Mouse (Mus musculus): ENCODE measurements around the gene Olfr368. TPM values are rescaled to one million over a fixed set of nuclear protein-coding genes. Genes with fewer than 3 reads are reported as not detected.

Gene Olfr368
- polyA plus RNA-seq (2016; fragmentation: Nextera tagmentation; extraction: Ambion mirVana), result not detected in 2 replicates

DNA sequence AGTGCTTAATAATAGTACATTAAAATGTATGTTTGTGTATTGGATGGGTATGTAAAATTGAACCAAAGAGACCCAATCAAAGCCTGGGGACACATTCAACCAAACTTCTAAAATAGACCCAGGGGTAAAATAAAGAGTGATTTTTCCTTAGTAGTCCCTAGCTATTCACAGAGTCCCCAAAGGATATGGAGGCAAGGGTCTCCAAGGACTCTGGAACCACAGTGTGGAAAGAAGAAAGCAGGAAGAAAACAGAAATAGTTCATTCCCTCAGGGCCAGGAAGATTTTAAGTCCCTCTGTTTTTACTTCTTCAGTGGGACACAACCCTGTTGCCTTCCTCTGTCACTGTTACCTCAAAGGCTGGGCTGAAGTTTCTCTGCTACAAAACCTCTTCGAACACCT, at the start of gene Olfr368:
TSS of gene Olfr368 (plus strand) at position 301 of the 400 bp plus-strand sequence.
- ATAC-seq (ENCODE audit: low FRiP score, low read depth), result no peak
- H3K27me3 ChIP-seq, result no peaks in the 10 kb centered on the region
- no peaks in the 10 kb centered on the region for H3K9me3 ChIP-seq
- H3K4me2 ChIP-seq (replicated peaks), result no peak within 1 kb of the TSS
- no peaks in the 10 kb centered on the region for H3K36me3 ChIP-seq
- H3K4me3 ChIP-seq, result no peak within 1 kb of the TSS
- H3K4me1 ChIP-seq, result no peaks in the 10 kb centered on the region
- no peak within 1 kb of the TSS for H3K9ac ChIP-seq (replicated peaks)
- H3K27ac ChIP-seq (replicated peaks), result no peak within 1 kb of the TSS
- WGBS, result 85% methylated on average over 1 of the region's 1 CpGs

GRCm38 (mm10) chr2:37333321-37333720, 7.0 kb downstream of the Olfr368 start:
- Histone ChIP-seq H3K9me3 (no peaks in the 10 kb centered on the region), H3K4me3 (no peak overlapping the region), H3K36me3 (no peaks in the 10 kb centered on the region), H3K9ac (replicated peaks) (no peak overlapping the region), H3K4me1 (no peaks in the 10 kb centered on the region), H3K4me2 (replicated peaks) (no peak overlapping the region), H3K27ac (replicated peaks) (no peak overlapping the region), H3K27me3 (no peaks in the 10 kb centered on the region)
- 88% methylated on average over 2 of the region's 2 CpGs for WGBS
- ATAC-seq (ENCODE audit: low FRiP score, low read depth), result no peak

GRCm38 (mm10) chr2:37338497-37339187, 12.3 kb downstream of the Olfr368 start:
- Histone ChIP-seq H3K27ac (replicated peaks) (no peak overlapping the region), H3K9me3 (no peaks in the 10 kb centered on the region), H3K4me3 (no peak overlapping the region), H3K27me3 (no peaks in the 10 kb centered on the region), H3K9ac (replicated peaks) (no peak overlapping the region), H3K4me1 (no peaks in the 10 kb centered on the region), H3K4me2 (replicated peaks) (no peak overlapping the region), H3K36me3 (no peaks in the 10 kb centered on the region)
- 68% methylated on average over 10 of the region's 10 CpGs for WGBS
- ATAC-seq (ENCODE audit: low FRiP score, low read depth), result peak; percentile 44; the same call in 1 of the 2 replicates

GRCm38 (mm10) chr2:37351671-37352070, 25.4 kb downstream of the Olfr368 start:
- Histone ChIP-seq H3K27ac (replicated peaks) (no peak overlapping the region), H3K36me3 (peaks cover 67% of the 10 kb centered on the region), H3K4me3 (no peak overlapping the region), H3K9me3 (no peaks in the 10 kb centered on the region), H3K27me3 (no peaks in the 10 kb centered on the region), H3K9ac (replicated peaks) (no peak overlapping the region), H3K4me1 (no peaks in the 10 kb centered on the region), H3K4me2 (replicated peaks) (no peak overlapping the region)
- ATAC-seq (ENCODE audit: low FRiP score, low read depth), result no peak
- 96% methylated on average over 7 of the region's 7 CpGs for WGBS

GRCm38 (mm10) chr2:37355571-37355970, 29.3 kb downstream of the Olfr368 start:
- peaks cover 16% of the 10 kb centered on the region for H3K4me1 ChIP-seq
- no peaks in the 10 kb centered on the region for H3K27me3 ChIP-seq
- 94% methylated on average over 5 of the region's 5 CpGs for WGBS
- H3K4me2 ChIP-seq (replicated peaks), result no peak overlapping the region
- no peak for ATAC-seq (ENCODE audit: low FRiP score, low read depth)
- H3K36me3 ChIP-seq, result peaks cover 63% of the 10 kb centered on the region
- no peak overlapping the region for H3K4me3 ChIP-seq
- no peak overlapping the region for H3K9ac ChIP-seq (replicated peaks)
- H3K9me3 ChIP-seq, result no peaks in the 10 kb centered on the region
- H3K27ac ChIP-seq (replicated peaks), result no peak overlapping the region

- peak within 1 kb of the TSS; percentile 79 for H3K4me2 ChIP-seq (replicated peaks)
- H3K27ac ChIP-seq (replicated peaks), result peak within 1 kb of the TSS; percentile 94
- H3K9me3 ChIP-seq, result no peaks in the 10 kb centered on the region
- H3K27me3 ChIP-seq, result no peaks in the 10 kb centered on the region
- peak within 1 kb of the TSS; percentile 78 for H3K4me3 ChIP-seq
- H3K4me1 ChIP-seq, result peaks cover 16% of the 10 kb centered on the region
- under 1% methylated on average over 42 of the region's 42 CpGs for WGBS
- H3K9ac ChIP-seq (replicated peaks), result peak within 1 kb of the TSS; percentile 75
- ATAC-seq (ENCODE audit: low FRiP score, low read depth), result peak; percentile 99
- peaks cover 32% of the 10 kb centered on the region for H3K36me3 ChIP-seq
Measured at GRCm38 (mm10) chr2:37358633-37359540, 32.6 kb downstream of the Olfr368 start, which contains the start of gene Pdcl. Gene Pdcl, minus strand, starts transcription at chr2:37359332.

- 91% methylated on average over 2 of the region's 2 CpGs for WGBS
- Histone ChIP-seq H3K4me1 (peaks cover 16% of the 10 kb centered on the region), H3K4me2 (replicated peaks) (peak overlapping the region; percentile 79), H3K27me3 (no peaks in the 10 kb centered on the region), H3K9me3 (no peaks in the 10 kb centered on the region), H3K9ac (replicated peaks) (no peak overlapping the region), H3K36me3 (peaks cover 22% of the 10 kb centered on the region), H3K27ac (replicated peaks) (no peak overlapping the region), H3K4me3 (no peak overlapping the region)
- no peak for ATAC-seq (ENCODE audit: low FRiP score, low read depth)
Measured at GRCm38 (mm10) chr2:37359908-37360307, 33.6 kb downstream of the Olfr368 start.

GRCm38 (mm10) chr2:37370651-37371050, 44.3 kb downstream of the Olfr368 start:
- 90% methylated on average over 2 of the region's 2 CpGs for WGBS
- no peak for ATAC-seq (ENCODE audit: low FRiP score, low read depth)
- peaks cover 10% of the 10 kb centered on the region; the same call in 1 of the 2 replicates for H3K36me3 ChIP-seq
- no peaks in the 10 kb centered on the region for H3K4me1 ChIP-seq
- no peak overlapping the region for H3K4me2 ChIP-seq (replicated peaks)
- no peak overlapping the region for H3K9ac ChIP-seq (replicated peaks)
- no peaks in the 10 kb centered on the region for H3K9me3 ChIP-seq
- H3K27ac ChIP-seq (replicated peaks), result no peak overlapping the region
- no peaks in the 10 kb centered on the region for H3K27me3 ChIP-seq
- H3K4me3 ChIP-seq, result no peak overlapping the region

GRCm38 (mm10) chr2:37376018-37376417, 49.7 kb downstream of the Olfr368 start:
- Histone ChIP-seq H3K27me3 (no peaks in the 10 kb centered on the region), H3K36me3 (peaks cover 30% of the 10 kb centered on the region), H3K4me2 (replicated peaks) (no peak overlapping the region), H3K4me3 (no peak overlapping the region), H3K27ac (replicated peaks) (no peak overlapping the region), H3K9ac (replicated peaks) (no peak overlapping the region), H3K9me3 (no peaks in the 10 kb centered on the region), H3K4me1 (no peaks in the 10 kb centered on the region)
- WGBS, result 86% methylated on average over 1 of the region's 1 CpGs
- no peak for ATAC-seq (ENCODE audit: low FRiP score, low read depth)

DNA sequence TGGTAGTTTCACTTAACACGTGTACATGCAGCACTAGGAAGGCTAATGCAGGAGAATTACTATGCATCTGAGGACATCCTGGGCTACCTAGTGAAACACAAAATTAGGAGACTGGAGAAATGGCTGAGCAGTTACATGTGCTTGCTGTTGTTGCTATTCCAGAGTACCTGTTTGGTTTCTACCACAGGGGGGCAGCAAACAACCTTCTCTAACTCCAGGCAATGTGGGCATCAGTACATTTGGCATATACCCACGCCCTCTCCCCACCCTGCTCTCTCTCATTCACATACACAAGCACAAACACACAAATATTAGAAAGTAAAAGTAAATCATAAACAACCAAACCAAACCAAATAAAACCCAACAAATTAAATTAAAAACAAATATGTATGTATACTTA, 53.9 kb downstream of the Olfr368 start:
- no peak overlapping the region for H3K4me2 ChIP-seq (replicated peaks)
- H3K36me3 ChIP-seq, result peaks cover 45% of the 10 kb centered on the region
- no peak overlapping the region for H3K4me3 ChIP-seq
- no peaks in the 10 kb centered on the region for H3K9me3 ChIP-seq
- no peak for ATAC-seq (ENCODE audit: low FRiP score, low read depth)
- H3K27me3 ChIP-seq, result no peaks in the 10 kb centered on the region
- WGBS, result 72% methylated on average over 2 of the region's 2 CpGs
- H3K9ac ChIP-seq (replicated peaks), result no peak overlapping the region
- no peak overlapping the region for H3K27ac ChIP-seq (replicated peaks)
- no peaks in the 10 kb centered on the region for H3K4me1 ChIP-seq

All from midbrain, embryonic 12.5 days (tissue).